Mouse (Mus musculus) embryo, embryonic 9.5 days (tissue): ENCODE measurements around the gene Ddc.

ENCODE experiments used
- DNase-seq: peaks from one replicate; pipeline ENCODE4 v3.0.0-alpha.2; 2017; ENCODE audit errors: extremely low spot score

Gene Ddc

DNA sequence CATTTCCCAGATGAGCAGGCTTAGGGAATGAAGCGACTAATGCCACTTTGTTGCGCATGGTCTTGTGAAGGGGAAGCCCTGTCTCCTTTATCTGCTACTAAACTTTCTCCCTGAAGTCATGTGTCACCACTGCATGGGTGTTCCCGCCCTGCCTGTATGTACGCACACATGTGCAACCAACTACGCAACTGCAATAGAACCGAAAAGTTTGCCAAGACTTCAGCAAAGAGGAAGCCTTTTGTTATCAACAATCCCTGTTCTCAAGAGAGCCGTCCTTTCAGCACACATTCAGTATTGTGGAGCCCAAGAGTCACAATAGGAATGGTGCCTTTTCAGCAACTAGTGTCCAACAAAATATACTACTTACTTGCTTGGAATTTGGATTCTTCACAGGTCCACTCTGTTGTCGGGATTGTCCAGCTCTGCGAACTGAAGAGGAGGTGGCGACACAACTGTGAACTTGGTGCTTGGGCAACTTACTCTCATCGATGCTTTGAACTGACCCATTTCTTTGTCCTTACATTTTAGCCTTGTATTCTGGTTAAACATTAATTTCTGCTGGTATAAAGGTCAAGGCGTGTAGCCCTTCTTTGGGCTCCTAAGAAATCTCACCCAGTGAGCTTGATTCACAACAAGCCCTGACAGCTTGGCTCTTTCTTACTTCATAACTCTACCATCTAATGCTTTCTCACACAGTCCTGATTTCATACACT, at the start of gene Ddc:
Ddc (minus strand) TSS at position 500 of the 713 bp plus-strand sequence.
- DNase-seq = no peak

DNA sequence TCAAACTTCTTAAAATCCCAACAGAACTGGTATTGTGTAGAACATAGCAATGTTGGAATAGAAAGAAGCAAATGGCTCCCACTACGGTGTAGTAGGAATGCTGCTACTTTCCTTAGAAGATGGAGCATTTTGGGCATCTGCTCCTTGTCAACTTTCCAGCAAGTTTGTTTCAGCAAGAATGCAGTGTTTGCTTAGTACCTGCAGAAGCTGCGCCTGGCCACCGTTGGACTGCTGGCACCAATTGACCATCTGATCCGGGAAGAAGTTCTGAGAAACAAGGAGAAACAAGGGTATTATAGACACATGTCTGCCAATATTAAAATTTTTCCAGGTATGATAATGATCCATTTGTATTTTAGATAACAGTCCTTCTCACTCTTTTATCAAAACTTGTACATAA, 47.8 kb upstream of the Ddc start:
- DNase-seq = no peak

DNA sequence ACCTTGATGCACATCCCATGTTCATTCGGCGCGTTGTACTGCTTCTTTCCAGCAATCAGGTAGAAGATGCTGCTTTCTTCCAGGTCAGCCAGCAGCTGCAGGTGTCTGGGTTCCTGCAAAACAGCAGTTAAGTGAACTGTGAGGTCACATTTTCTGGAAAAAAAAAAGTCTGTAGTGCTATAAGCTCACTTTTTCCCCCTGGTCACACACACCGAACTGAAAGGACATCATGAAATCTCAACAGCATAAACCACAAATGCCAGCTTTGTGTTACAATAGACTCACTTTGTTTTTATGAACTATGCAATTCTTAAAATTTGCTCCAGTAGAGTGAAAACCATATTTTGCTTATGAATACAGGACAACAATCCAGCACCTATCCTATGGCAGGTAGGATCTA, 46.9 kb upstream of the Ddc start:
- DNase-seq = no peak

DNA sequence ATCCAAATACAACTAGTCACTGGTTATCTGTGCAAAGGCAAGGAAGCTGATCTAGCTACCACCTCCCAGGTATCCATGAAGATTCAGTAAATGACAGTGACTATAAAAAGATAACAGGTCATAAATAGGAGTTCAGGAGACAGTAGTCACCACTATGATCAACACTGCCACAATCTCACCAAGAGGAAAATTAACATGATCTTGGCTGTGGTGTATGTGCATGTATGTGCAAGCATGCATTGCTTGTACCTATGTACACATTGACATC, 46.1 kb upstream of the Ddc start:
- DNase-seq = no peak

DNA sequence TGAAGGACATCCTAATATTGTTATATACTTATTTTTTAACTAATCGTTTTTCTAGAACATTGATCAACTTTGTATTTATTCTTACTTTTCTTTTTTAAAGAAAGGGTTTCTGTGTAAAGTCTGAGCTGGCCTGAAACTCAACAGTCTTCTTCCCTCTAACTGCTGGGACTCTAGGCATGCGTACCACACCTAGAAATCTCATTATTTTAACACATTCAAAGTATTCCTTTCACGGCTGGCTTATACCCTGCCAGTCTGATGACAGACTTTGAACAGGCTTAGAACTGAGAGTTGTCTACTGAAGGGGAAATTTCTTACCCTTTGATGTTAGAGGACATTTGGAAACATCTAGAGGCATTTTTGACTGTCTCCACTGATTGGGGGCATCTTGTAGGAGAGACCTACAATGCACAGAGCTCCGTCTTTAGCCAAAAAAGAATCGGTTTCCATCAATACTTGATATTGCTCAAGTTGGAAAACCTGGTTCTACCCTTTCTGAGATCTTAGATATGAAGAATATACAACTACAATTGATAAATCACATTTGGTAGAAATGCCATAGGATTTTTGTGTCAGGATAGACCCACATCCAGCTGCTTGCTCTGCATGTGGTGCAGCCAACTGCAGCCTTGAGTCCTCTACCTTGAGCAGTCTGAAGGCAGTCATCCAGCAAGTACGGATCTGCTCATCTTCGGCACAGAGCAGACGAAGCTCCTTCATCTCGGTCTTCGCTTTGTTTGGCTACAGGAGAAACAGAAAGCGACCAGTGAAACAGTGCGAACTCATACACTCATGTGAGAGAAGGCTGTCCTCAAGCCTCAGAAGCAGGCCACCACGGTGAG, 45.5 kb upstream of the Ddc start:
- no peak for DNase-seq

DNA sequence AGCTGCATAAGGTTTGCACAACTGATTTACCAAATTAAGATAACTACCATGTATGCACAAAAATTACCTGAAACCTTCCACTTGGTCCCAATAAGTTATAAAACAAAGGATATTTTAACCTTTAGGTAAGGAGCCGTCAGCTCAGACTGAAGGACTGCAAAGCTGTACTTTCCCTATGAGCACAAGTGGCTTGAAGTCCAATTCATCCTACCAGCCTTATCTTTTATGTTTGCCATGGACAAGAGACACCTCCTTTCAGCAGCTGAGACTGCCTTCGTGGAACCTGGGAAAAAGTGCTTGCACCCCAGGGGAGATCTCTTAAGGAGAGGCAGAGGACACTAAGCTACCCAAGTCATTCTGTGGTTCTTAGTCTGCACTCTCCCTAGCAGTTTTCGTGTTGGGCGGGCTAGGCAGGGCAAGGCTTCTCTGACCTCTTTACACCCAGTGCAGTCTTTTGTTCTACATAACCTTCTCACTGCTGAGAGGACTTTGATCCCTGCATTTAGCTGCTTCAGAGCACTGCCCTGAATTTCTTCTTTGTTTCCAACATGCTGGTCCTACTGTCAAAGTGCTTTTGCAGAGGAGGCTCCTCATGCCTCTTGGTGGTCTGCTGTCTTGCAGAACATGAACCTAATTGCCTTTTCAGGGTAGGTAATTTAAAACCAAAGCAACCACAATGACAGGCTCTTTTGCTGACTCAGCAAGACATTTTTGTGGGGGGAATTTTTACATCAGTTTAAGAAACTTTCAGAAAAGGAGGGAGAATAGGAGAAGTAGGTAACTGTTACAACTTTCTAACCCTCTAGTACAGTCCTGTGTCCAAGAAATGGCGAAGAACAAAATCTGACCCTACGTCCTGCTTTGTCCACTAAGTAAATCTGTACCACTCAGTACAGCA, 44.6 kb upstream of the Ddc start:
- peak; percentile 54 for DNase-seq

DNA sequence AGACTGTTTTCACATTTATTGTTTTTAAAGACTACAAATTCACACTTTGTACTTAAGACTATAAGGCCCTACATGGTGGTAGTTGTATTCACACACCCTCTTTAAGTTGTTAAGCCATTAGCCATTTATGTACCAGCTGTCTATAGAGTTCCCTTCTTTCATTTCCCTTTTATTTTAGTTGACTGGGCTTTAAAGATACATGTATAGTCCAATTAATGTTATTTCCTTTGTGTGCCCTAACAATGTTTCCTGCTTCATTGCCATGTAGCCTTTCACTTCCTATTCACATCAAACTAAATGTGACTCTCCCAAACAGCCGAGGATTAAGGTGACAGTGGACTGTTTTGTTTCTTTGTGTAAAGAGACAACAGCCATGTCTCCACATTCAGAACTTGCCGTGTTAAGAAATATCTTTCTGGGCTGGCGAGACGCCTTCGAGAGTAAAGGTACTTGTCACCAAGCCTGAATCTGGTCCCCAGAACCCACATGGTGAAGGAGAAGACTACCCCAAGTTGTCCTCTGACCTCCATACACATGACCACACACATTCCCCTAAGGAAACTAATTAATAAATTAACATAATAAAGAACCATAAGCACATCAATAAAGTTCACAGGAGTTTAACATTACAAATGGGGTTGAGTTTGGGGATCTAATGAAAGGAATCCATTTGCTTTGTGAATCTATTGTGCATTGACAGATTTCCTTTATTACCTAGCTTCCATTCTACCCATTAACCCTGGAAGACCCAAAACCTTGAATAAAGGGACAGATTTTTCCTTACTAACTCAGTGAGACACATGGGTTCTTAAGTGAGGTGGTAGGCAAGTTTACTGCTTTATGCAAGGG, 43.1 kb upstream of the Ddc start:
- no peak for DNase-seq

DNA sequence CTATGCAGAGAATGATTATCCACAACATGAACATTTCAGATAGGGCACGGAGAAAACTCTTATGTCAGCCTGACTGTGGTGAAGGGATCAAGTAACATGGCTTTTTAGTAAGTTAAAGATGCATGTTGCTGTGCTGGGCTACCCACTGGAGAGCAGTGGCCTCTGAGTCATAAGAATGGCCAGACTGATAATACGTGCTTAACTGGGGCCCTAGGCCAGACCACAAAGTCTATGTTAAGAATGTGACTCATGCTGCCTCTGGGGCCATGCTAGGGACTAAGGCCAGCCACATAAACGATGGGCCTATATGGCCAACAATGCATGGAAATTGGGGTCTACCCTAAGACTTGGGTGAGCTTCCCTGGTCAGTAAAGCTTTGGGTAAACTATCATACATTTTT, 41.7 kb upstream of the Ddc start:
- no peak for DNase-seq

DNA sequence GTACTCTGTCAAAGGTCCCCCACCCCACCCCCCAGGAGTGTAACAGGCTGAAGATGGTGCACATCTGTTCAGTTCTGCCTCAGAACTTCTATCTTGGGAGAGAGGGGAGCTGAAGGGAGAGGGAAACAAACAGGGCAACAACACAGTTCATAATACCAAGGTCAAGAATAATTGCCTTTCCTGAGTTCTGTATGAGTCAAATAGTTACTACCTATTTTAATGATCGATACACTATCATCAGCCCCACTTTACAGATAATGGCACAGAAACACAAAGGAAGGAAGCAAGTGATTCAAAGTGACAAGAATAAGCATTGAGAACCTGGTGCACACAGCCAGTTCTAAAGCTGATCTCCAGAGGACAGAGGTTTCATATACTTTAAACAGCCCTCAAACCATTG, 40.6 kb upstream of the Ddc start:
- DNase-seq = no peak

DNA sequence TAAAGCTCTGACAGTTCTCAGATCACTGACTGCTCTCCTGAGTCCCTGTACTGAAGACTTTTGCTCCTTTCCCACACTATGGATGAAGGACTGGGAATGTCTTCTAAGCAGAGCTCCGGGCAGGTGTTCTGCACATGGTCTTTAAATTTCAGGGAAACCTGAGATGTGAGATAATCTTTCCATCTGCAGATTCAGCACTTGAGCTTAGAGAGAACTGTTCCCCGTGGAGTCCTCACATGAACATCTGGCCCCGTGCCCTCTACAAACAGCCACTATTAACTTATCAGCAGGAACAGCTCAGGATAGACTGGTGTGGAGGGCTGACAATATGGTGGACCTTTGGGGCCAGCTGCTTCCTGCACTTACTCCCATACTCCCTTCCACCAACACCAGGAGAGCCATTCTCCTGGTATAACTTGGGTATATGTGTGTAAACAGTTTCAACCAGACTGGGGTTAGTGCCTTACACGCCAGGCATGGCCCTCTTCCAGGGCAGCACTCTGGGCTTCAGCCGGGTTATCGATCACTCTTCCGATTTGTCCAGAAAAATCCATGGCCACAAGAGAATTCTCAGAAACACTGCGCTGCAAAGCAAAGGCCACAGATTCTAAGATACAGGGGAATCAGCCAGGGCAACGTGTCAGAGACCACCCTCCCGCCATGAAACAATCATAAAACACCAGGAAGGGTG, 39.5 kb upstream of the Ddc start:
- no peak for DNase-seq

DNA sequence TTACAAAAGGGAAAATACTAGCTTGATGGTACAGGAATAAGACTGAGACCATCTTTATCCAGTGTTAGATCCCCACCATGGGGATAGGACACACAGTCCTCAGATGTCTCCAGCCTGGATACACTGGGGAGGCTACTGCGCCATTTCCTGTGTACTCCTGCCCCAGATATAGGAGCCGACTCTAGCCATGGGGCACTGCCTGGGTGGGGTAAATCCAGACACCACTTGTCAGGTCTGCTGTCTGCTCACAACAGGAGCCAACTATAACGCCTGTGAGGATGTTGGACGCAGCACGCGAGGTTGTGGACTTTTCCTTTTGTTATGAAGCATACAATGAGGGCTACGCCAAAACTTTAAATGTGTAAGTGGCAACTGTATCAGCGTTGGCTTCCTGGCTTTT, 36.9 kb upstream of the Ddc start:
- no peak for DNase-seq

DNA sequence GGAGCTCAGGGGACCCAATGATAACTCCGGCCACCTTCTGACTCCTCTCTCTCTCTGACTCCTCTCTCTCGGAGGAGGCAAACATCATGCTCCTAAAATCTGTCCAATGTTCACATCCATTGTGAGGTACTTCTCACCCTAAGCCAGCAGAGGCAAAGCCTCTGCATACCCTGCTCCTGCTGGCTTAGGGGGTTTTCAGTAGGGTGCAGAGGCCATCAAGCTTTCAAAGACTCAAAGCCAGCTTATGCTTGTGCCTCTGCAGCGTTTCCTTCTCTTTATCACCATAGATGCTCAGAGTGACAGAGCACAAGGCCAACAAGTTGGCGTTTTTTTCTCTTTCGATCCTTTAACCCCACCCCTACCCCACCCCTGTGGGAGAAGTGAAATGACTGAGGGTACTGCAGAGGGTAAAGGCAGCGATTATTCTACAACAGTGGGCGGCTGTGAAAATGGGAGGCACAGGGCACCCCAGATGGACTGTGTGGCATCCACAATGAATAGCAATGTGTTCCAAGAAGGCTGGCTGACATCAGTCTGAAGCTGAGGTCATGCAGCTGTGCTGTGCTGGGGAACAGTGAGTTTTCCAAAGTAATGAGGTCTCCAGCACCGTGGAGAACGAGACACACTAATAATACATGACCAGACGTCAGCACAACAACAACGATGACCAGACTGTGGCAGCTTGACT, 34.3 kb upstream of the Ddc start:
- DNase-seq = no peak

DNA sequence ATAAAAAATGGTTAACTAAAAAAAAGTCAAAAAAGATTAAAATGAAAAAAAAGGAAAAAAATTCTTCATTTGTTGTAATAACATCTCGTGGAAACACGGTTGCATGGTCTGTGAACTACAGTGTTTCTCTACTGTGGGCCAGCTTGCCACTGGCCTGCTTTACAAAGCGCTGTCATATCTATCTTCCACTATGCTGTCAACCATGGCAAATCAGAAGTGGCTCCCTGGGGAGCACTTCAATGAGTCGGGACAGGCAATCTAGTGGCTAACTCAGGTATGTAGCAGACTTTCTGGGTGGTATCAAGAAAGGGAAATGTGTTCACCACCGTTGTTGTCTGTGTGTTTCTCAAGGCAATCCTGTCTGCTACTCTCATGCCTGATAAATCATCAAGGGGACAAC, 33.7 kb upstream of the Ddc start:
- no peak for DNase-seq

DNA sequence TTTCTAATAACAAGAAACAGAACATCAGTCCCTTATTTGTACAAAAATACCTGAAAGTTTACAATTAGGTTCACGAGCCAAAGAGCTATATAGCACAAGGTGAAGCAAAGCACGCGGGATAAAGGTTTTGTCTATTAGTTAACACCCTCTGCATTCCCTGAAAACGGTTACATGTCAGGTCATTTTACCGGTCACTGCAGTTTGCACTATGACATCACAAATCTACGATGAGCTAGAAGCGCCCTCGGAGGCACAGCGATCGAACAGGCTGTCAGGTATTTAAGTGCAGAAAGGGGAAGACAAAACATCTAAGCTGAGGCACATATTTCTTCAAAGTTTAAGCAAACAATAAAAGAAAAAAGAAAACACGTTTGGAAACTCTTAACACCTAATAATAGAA, 32.6 kb upstream of the Ddc start:
- no peak for DNase-seq

DNA sequence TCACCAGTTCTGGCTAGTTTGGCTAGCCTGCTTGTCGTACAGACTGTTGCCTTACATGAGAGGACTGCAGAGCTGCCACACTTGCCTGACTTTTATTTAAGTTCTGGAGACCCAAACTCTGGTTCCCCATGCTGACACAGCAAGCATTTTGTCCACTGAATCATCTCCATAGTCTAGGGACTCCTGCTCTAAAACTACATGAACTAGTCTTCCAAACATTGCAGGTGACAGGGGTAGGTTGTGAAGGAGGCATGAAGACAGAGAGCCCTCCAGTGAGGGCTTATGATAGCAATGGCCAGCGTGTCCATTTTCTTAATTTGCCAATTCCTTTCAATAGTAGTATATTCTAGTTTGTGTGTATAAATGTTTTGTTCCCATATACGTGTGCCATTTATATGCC, 31.1 kb upstream of the Ddc start:
- no peak for DNase-seq

DNA sequence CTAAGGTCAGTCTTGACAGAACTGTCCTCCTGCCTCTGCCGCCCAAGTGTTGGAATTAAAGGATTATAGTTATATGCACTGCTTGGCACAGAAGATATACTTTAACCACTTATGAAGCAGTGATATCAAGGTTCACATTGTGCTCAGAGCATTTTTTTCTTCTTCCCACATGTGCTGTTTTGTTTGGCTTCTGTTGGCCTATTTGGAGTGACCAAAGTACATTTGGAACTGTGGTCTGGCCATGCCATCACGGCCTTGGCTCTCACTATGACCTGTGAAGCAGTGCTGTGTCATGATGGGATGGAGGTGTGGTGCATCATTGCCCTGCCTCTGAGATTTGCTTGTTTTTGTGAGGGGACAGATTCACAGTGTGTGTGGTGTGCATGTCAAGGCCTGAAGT, 30.6 kb upstream of the Ddc start:
- no peak for DNase-seq

DNA sequence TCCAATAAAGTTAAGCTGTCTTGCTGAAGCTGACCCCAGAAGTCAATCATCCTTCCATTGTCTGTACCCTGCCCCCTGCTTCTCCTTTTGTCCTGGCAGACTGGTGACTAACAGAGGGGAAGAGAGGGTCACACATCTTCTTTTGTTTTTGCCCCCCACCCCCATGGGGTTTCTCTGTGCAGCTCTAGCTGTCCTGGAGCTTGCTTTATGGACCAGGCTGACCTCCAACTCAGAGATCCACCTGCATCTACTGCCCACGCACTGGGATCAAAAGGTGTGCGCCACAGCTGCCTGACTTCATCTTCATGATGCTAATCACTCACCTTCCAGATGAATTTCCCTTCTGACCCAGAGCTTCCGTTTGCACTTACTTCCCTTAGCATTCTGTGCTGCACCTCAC, 26.0 kb upstream of the Ddc start:
- DNase-seq = no peak

DNA sequence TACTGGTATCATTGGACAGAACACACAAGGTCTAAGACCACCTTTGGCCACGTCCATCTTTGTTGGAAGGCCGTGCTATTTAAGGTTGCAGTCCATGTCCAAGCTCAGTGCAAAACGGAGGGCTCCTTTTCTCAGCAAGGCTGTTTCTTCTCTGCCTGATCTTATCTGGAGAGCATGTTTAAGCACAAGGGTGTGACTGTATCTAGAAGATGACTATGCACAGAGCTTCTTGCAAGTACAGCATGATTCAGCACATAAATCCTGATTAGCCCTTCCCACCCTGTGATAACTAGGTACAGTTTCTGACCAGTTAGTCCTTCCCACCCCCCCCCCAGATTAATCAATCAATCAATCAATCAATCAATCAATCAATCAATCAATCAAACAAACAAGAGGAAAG, 25.4 kb upstream of the Ddc start:
- DNase-seq = no peak

DNA sequence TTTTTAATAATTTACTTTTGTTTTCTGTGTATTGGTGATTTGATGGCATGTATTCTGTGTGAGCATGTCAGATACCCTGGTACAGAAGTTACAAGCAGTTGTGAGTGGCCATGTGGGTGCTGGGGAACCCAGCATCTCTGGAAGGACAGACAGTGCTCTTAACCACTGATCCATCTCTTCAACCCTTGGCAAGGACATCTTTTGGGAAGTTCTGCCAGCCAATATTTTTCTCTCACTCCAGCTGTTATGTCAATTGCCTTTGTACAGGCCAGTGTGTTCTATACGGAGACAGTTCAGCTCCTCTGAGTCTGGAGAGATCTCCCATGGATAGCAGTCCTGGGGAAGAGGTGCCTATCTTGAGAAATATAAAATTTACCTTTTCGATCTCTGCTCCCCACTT, 24.2 kb upstream of the Ddc start:
- no peak for DNase-seq

DNA sequence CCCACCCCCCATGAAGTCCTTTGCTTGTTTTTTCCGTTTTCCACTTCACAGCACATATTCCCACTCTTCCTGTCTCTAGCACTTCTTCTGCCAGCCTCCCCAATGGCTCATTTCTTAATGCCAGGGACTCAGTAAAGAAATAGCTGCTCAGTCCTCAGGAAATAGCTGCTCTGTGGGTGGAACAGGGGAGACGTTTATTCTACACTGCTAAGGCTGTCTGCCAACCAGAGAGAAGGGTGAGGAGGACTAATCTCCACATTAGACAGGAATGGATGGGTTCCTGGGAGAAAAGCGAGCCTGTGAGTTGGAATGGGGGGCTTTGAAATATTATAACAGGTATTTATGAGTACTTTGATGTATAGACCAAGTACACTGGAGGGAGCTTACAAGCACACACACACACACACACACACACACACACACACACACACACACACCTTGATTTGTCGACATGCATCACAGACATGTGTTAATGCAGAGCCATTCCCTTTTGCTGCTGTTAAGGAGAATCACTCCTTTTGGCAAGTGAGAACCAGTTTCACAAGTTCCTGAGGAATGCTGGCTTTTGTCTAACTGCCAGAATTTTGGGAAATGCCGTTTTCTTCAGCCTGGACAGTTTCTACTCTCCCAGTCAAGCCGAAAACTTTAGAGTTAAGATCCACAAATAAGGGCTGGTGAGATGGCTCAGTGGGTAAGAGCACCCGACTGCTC, 9.9 kb upstream of the Ddc start:
- no peak for DNase-seq
